Mouse (Mus musculus) bone marrow macrophage, adult 2 months (primary cell): ENCODE measurements around the gene A930017K11Rik. TPM values are rescaled to one million over a fixed set of nuclear protein-coding genes. Genes with fewer than 3 reads are reported as not detected.

ENCODE experiments used
- H3K27ac ChIP-seq: 2 replicates; pipeline ENCODE4 v1.5.1; 2012; ENCODE audit warnings: low read depth, low read length; ENCODE audit not compliant: insufficient read depth
- H3K4me1 ChIP-seq: 2 replicates; pipeline ENCODE4 v1.6.1; 2012; ENCODE audit warnings: low read length; ENCODE audit not compliant: control insufficient read depth, insufficient read depth
- H3K4me3 ChIP-seq: 2 replicates; pipeline ENCODE4 v1.5.1; 2012; ENCODE audit warnings: mild to moderate bottlenecking, low read length, moderate library complexity; ENCODE audit not compliant: insufficient read depth
- CTCF ChIP-seq: IDR thresholded peaks from 2 replicates; pipeline ENCODE4 v1.5.1; 2012; ENCODE audit warnings: low read depth, mild to moderate bottlenecking, low read length, moderate library complexity
- POLR2A ChIP-seq: IDR thresholded peaks from 2 replicates; pipeline ENCODE4 v1.6.1; 2012; ENCODE audit warnings: mild to moderate bottlenecking, low read depth, low read length, borderline replicate concordance
- polyA plus RNA-seq: library from polyadenylated mRNA; stranded (reverse); fragments of >200 nt; gene quantifications from 2 replicates; pipeline ENCODE4 v1.2.4, GENCODE M21; 2012; ENCODE audit not compliant: missing spikeins, insufficient read depth, insufficient read length

A930017K11Rik gene
- polyA plus RNA-seq, 1 experiment = not detected

DNA sequence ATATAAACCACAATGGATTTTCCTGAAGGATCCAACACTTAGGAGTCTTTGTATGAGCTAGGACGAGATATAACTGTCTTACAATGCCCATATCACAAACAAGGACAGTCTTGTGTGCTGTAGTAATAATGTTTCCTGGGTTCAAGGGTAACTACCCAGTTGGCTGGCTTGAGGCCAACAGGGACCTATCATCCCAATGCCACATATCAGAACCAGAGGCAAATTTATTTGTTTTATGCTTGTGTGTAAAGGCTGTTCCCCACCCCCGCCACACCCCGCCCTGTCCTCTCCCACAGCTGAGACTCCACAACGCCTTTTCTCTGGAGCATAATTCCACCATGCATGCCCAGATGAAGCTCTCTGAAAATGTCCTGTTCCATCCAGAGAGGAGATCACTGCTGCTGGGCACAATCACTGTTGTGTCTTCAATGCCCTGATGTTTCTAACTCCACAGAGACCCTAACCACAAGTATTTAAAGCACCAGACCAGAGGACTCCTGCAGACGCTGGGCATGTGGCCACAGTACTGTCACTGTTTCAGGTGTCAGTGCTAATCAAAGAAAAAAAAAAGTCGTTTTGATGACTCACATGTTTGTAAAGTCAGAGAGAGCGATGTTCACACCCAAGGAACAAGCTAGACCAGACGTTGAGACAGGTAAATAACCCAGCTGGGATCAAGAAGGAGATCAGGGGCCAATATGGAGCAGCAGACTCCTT, 35.3 kb downstream of the A930017K11Rik start:
- no peak for TF ChIP-seq POLR2A
- no peak for TF ChIP-seq CTCF
- Histone ChIP-seq H3K27ac (no peak overlapping the region), H3K4me1 (peaks cover 49% of the 10 kb centered on the region), H3K4me3 (0 out of 2 replicates have a peak overlapping the region, but pooled peaks have one; percentile 98)

DNA sequence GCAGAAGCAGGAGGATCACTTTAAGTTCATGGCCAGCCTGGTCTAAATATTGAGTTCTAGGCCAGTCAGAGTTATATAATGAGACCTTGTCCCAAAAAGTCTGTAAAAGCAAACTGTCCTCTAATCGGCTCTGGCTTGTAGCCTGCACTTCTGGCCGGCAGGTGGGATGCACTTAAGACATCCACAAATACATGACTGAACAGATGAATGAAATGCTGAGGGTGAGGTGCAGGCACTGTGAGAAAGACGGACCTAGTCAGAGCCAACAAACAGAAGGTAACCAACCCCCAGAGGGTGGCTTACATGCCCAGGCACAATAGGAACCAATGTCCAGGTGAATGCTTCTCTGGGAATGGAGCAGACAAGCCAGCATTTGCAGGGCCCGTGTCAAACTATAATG, 38.1 kb downstream of the A930017K11Rik start:
- Histone ChIP-seq H3K4me1 (peaks cover 58% of the 10 kb centered on the region), H3K4me3 (peak overlapping the region; percentile 38), H3K27ac (peak overlapping the region; percentile 98)
- TF ChIP-seq CTCF = no peak
- no peak for TF ChIP-seq POLR2A

GRCm38 (mm10) chr17:25913877-25914275, 38.5 kb downstream of the A930017K11Rik start:
- peaks cover 58% of the 10 kb centered on the region for H3K4me1 ChIP-seq
- peak overlapping the region; percentile 69 for H3K4me3 ChIP-seq
- H3K27ac ChIP-seq = peak overlapping the region; percentile 98
- TF ChIP-seq POLR2A (no peak), CTCF (no peak)

DNA sequence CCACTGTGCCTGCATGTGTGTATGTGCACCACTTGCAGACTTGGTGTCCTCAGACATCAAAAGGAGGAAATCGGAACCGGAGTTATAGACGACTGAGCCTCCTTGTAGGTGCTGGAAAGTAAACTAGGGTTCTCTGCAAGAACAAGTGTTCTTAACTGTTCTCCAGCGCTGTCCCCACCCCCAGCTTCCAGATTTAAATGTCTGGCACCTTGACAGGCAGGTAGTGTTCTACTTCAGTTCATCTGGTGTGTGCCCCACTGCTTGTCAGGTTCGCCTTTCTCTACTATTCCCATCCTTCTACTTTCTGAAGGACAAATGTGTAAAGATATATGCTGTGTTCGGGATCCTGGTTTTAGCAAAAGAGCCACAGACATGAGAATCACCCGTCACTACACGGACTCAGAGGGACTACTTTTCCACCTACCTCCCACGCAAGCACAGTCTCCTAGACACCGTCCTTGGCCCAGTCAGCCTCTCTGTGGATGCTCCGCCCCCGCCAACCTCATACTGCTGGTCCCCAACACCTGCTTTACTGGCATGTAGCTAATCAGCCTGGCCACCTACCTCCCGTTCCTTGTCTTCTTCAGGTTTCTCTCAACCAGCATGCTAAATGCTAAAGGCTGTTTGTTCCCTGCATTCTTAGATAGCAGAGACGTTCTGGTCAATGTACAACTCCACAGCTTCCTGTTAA, 39.0 kb downstream of the A930017K11Rik start:
- Histone ChIP-seq H3K27ac (peak overlapping the region; percentile 96), H3K4me1 (peaks cover 57% of the 10 kb centered on the region), H3K4me3 (peak overlapping the region; percentile 69)
- TF ChIP-seq POLR2A (no peak), CTCF (no peak)

GRCm38 (mm10) chr17:25911816-25912215, 40.5 kb downstream of the A930017K11Rik start:
- Histone ChIP-seq H3K4me1 (peaks cover 45% of the 10 kb centered on the region), H3K4me3 (peak overlapping the region; percentile 19), H3K27ac (peak overlapping the region; percentile 67)
- no peak for TF ChIP-seq POLR2A
- no peak for TF ChIP-seq CTCF

- Histone ChIP-seq H3K4me1 (peaks cover 31% of the 10 kb centered on the region), H3K4me3 (no peak overlapping the region), H3K27ac (no peak overlapping the region)
- TF ChIP-seq POLR2A (no peak), CTCF (no peak)
These were observed 44.7 kb downstream of the A930017K11Rik start for GRCm38 (mm10) chr17:25907640-25908039.

DNA sequence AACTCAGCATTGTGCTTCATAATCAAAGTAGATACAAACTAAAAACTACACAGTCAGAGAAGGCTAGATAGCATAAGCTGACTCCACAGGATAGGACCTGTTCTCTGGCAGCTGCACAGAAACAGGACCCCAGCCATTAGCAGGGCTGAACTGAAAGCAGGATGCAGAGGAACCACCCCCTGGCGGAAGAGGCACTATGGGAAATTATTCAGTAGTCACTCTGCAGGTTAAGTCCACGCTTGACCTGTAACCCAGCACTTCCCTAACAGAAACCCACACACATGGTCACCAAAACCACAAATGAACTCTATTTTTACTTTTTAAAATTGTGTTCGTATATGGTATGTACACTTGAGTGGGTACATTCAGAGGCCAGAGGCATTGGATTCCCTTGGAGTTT, 49.3 kb downstream of the A930017K11Rik start:
- H3K4me3 ChIP-seq = no peak overlapping the region
- TF ChIP-seq CTCF = no peak
- TF ChIP-seq POLR2A = no peak
- no peak overlapping the region for H3K27ac ChIP-seq
- peaks cover 26% of the 10 kb centered on the region for H3K4me1 ChIP-seq

- Histone ChIP-seq H3K27ac (no peak overlapping the region), H3K4me1 (peaks cover 43% of the 10 kb centered on the region), H3K4me3 (no peak overlapping the region)
- no peak for TF ChIP-seq POLR2A
- no peak for TF ChIP-seq CTCF
These were observed 52.2 kb downstream of the A930017K11Rik start for GRCm38 (mm10) chr17:25900193-25900592.

Other genes starting within 250 kb of the A930017K11Rik start
- gene Gng13, start 235.4 kb downstream of the A930017K11Rik start, polyA plus RNA-seq = not detected in 2 replicates
- 7.4 and 14.1 TPM in 2 replicates for gene Chtf18, start 225.1 kb downstream of the A930017K11Rik start, polyA plus RNA-seq
- 10.1 and 10.2 TPM in 2 replicates for gene Rpusd1, start 224.9 kb downstream of the A930017K11Rik start, polyA plus RNA-seq
- gene Mslnl, start 216.5 kb downstream of the A930017K11Rik start, polyA plus RNA-seq = not detected in 2 replicates
- not detected in 2 replicates for gene Msln, start 198.2 kb downstream of the A930017K11Rik start, polyA plus RNA-seq
- gene Narfl, start 178.8 kb downstream of the A930017K11Rik start, polyA plus RNA-seq = 36.9 and 40.9 TPM in 2 replicates
- gene Haghl, start 166.9 kb downstream of the A930017K11Rik start, polyA plus RNA-seq = 30.4 and 31.0 TPM in 2 replicates
- gene Ccdc78, start 166.0 kb downstream of the A930017K11Rik start, polyA plus RNA-seq = not detected in 2 replicates
- 64.5 and 70.6 TPM in 2 replicates for gene Fam173a, start 159.7 kb downstream of the A930017K11Rik start, polyA plus RNA-seq
- gene AC134908.4, start 156.9 kb downstream of the A930017K11Rik start, polyA plus RNA-seq = not detected in 2 replicates
- 13.1 and 14.6 TPM in 2 replicates for gene Metrn, start 155.4 kb downstream of the A930017K11Rik start, polyA plus RNA-seq
- not detected in 2 replicates for gene Fbxl16, start 143.5 kb downstream of the A930017K11Rik start, polyA plus RNA-seq
- 11.9 and 14.0 TPM in 2 replicates for gene Wdr24, start 128.9 kb downstream of the A930017K11Rik start, polyA plus RNA-seq
- gene Jmjd8, start 123.7 kb downstream of the A930017K11Rik start, polyA plus RNA-seq = 16.3 and 18.0 TPM in 2 replicates
- gene Stub1, start 119.2 kb downstream of the A930017K11Rik start, polyA plus RNA-seq = 84.9 and 89.7 TPM in 2 replicates
- gene Rhbdl1, start 115.3 kb downstream of the A930017K11Rik start, polyA plus RNA-seq = 1.6 and 3.7 TPM in 2 replicates
- 1.5 TPM in 1 of 2 replicates, not detected in the other for gene Gm20683, start 110.8 kb downstream of the A930017K11Rik start, polyA plus RNA-seq
- 30.8 and 35.1 TPM in 2 replicates for gene Rhot2, start 107.7 kb downstream of the A930017K11Rik start, polyA plus RNA-seq
- 11.7 and 13.1 TPM in 2 replicates for gene Wdr90, start 91.1 kb downstream of the A930017K11Rik start, polyA plus RNA-seq
- gene Mcrip2, start 83.8 kb downstream of the A930017K11Rik start, polyA plus RNA-seq = 10.3 and 16.6 TPM in 2 replicates
- 16.1 and 17.0 TPM in 2 replicates for gene Mettl26, start 77.5 kb downstream of the A930017K11Rik start, polyA plus RNA-seq
- 0.84 and 1.4 TPM in 2 replicates for gene Wfikkn1, start 71.7 kb downstream of the A930017K11Rik start, polyA plus RNA-seq
- 30.0 and 32.8 TPM in 2 replicates for gene Rab40c, start 32.8 kb downstream of the A930017K11Rik start, polyA plus RNA-seq
- gene Pigq, start 7.6 kb downstream of the A930017K11Rik start, polyA plus RNA-seq = 51.1 and 53.4 TPM in 2 replicates
- gene Nhlrc4, start 7.6 kb downstream of the A930017K11Rik start, polyA plus RNA-seq = not detected in 2 replicates
- 12.1 and 12.7 TPM in 2 replicates for gene Capn15, start 33.2 kb upstream of the A930017K11Rik start, polyA plus RNA-seq
- 7.9 and 8.3 TPM in 2 replicates for gene Rab11fip3, start 117.0 kb upstream of the A930017K11Rik start, polyA plus RNA-seq
- 29.0 and 30.7 TPM in 2 replicates for gene Decr2, start 137.8 kb upstream of the A930017K11Rik start, polyA plus RNA-seq
- 25.6 and 28.4 TPM in 2 replicates for gene Nme4, start 143.0 kb upstream of the A930017K11Rik start, polyA plus RNA-seq
- gene Tmem8, start 160.7 kb upstream of the A930017K11Rik start, polyA plus RNA-seq = 58.4 and 67.5 TPM in 2 replicates
- gene Mrpl28, start 170.9 kb upstream of the A930017K11Rik start, polyA plus RNA-seq = 72.1 and 74.7 TPM in 2 replicates
- 31.6 and 40.1 TPM in 2 replicates for gene Axin1, start 186.1 kb upstream of the A930017K11Rik start, polyA plus RNA-seq
- gene Pdia2, start 246.5 kb upstream of the A930017K11Rik start, polyA plus RNA-seq = not detected in 2 replicates